Mouse (Mus musculus): ENCODE measurements around the gene Vipr2. TPM values are rescaled to one million over a fixed set of nuclear protein-coding genes. Genes with fewer than 3 reads are reported as not detected.

The Vipr2 gene
- total RNA-seq, 2 experiments from 2014 or later: 1.6 to 2.9 TPM

GRCm38 (mm10) chr12:116146996-116147634 is 69.6 kb downstream of the Vipr2 start:
- DNase-seq: peak in 1 of 2 experiments; percentile 7
- intact Hi-C loops (cut with DNase I): no loop called here

DNA sequence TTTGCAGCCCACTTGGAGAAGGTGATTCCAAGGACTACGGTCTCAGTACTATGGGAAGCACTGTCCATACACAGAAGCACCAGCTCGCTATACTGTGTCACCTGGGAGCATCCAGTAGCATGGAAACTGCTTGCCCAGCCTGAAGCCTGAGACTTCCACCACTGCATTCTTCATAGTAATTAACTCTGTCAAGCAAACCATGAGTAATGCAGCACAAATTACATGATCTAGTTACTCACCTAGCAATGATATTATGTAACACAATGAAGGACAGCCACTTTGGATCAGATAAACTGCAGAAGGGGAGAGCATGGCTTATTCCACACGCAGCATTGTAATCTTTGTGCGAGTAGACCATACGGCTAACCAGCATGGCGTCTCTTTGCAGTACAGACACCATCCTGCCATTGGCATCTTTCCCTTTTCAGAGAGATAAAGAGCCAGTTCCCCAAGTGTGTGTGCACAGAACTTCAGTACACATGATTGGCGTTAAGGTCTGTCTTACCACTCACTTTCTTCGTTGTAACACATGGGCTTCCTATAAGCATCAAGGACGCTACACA is 75.4 kb downstream of the Vipr2 start:
- no peak for DNase-seq
- intact Hi-C loops (cut with DNase I): no loop called here

GRCm38 (mm10) chr12:116156792-116157532 is 79.4 kb downstream of the Vipr2 start:
- intact Hi-C loops (cut with DNase I): no loop called here
- DNase-seq: no peak

DNA sequence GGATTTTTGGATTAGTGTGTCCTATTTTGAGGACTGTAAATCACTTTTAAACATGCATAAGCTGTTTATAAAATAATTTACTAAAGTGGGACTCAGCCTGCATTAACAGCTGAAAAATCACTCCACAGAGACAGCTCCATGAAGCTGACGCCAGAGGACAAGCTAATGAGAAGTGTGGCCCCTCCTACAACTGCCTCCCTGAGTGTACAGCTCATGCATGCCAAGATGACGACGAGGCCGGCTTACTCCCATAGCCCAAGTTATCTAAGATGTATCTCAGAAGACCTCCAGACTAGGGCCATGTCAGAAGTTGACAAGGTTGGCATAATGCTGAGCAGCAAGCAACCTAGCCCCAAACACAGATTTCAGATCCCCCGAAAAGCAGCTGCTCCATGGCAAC is 81.7 kb downstream of the Vipr2 start:
- no peak for DNase-seq
- intact Hi-C loops (cut with DNase I): no loop called here

DNA sequence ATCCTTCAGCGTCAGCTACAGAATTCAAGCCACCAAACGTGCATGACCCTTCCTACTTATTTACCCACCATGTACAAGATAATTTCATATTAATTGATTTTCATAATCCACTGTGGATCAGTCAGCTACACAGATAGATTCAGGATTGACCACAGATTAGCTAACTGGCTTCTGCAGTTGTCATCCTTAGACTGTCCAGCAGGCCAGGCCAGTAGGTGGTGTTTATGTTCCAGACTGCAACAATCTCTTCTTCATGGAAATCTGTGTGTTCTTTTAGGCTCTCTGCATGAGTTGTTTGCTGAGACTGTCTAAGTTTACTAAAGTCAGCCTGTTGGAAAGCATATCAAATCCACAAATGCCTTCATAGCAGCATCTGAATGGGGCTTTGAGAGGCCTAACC is 82.2 kb downstream of the Vipr2 start:
- intact Hi-C loops (cut with DNase I): no loop called here
- no peak for DNase-seq

GRCm38 (mm10) chr12:116165368-116165767 is 87.8 kb downstream of the Vipr2 start:
- intact Hi-C loops (cut with DNase I): no loop called here
- no peak for DNase-seq

- intact Hi-C loops (cut with DNase I): no loop called here
- DNase-seq: no peak
Observed at GRCm38 (mm10) chr12:116169666-116170065, 92.1 kb downstream of the Vipr2 start.

- peak in 1 of 2 experiments; percentile 15 for DNase-seq
Observed at GRCm38 (mm10) chr12:116176930-116177329, 99.4 kb downstream of the Vipr2 start.

GRCm38 (mm10) chr12:116181436-116182050 is 104.0 kb downstream of the Vipr2 start:
- no peak for DNase-seq
- intact Hi-C loops (cut with DNase I): no loop called here

More at GRCm38 (mm10) chr12:116176930-116177329, 99.4 kb downstream of the Vipr2 start:
- intact Hi-C loops (cut with DNase I): no loop called here

GRCm38 (mm10) chr12:116182376-116182775 is 104.8 kb downstream of the Vipr2 start:
- intact Hi-C loops (cut with DNase I): no loop called here
- DNase-seq: no peak

DNA sequence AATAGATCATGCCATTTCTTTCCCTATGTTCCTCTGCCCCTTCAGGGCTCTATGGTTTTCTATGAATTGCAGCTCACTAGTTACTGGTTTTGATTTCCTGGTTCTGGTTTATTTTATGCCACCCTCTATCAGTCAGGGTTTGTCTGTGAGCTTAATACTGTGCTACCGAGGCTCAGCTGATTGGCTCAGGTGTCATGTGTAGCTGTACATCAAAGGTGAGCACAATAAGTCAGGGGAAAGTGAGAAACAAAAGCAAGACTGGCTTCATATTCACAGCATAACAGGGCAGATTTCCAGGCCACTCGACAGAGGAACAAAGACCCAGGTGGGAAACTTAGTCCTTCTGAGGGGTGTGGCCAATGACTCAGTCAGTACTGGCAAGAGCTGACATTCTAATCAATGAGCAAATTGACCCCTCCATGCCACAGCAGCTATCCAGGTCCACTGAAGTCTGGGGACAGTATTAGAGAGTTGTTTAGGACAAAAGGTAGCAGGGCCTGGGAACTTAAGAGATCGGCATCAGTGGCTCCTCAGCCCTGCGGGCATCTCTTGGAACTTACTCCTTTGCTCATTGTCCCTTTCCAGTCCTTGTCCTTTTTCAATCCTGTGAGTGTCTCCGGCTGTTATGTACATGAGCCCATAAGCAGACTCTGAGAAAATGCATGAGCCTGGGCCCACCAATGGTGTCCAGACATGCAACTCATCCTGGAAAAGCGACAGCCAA is 105.8 kb downstream of the Vipr2 start:
- intact Hi-C loops (cut with DNase I): no loop called here
- no peak for DNase-seq

GRCm38 (mm10) chr12:116193952-116194351 is 116.4 kb downstream of the Vipr2 start:
- DNase-seq: no peak
- intact Hi-C loops (cut with DNase I): no loop called here

- no peak for DNase-seq
- intact Hi-C loops (cut with DNase I): no loop called here
Observed at GRCm38 (mm10) chr12:116194641-116195040, 117.1 kb downstream of the Vipr2 start.

Small RNA genes lying within 50 kb of the gene (microRNA-seq; reads per million reads assigned to microRNA genes)
- 0 reads per million in 2 experiments for gene Gm44372 (ENCODE audit: borderline number of aligned reads in 2 of 2)

Other genes starting within 250 kb of the Vipr2 start
- 10 to 100 TPM; 30.2 to 31.3 TPM for gene Zfp386, start 30.0 kb upstream of the Vipr2 start, total RNA-seq (2021)
- gene Wdr60, start 185.3 kb downstream of the Vipr2 start, total RNA-seq (2021): 1 to 10 TPM; 2.2 to 2.7 TPM
- gene Gm11027, start 197.7 kb downstream of the Vipr2 start, total RNA-seq (2021): not detected
- 10 to 100 TPM; 27.7 to 29.9 TPM for gene Esyt2, start 203.5 kb downstream of the Vipr2 start, total RNA-seq (2021)